Mouse (Mus musculus): ENCODE results near the gene Foxa3. TPM values are rescaled to one million over a fixed set of nuclear protein-coding genes. Genes with fewer than 3 reads are reported as not detected.

The Foxa3 gene
- total RNA-seq, 2 experiments from 2014 or later: not detected

GRCm38 (mm10) chr7:19029084-19029653 is 5.8 kb upstream of the Foxa3 start:
- no peak for DNase-seq (ENCODE audit: low spot score in 2 of 2)
- intact Hi-C loops (cut with DNase I): no loop called here

- intact Hi-C loops (cut with DNase I): no loop called here
Measured at GRCm38 (mm10) chr7:19028067-19028466, 4.7 kb upstream of the Foxa3 start.

GRCm38 (mm10) chr7:19024581-19025255 is 1.4 kb upstream of the Foxa3 start:
- intact Hi-C loops (cut with DNase I): loop anchor here (1.0 kb wide), 1 partner anchor 95 kb away; the partner anchor contains the start of gene Fbxo46
- peak in 1 of 2 experiments; percentile 47 for DNase-seq (ENCODE audit: low spot score in 2 of 2)

More at GRCm38 (mm10) chr7:19028067-19028466, 4.7 kb upstream of the Foxa3 start:
- no peak for DNase-seq (ENCODE audit: low spot score in 2 of 2)

- intact Hi-C loops (cut with DNase I): loop anchor here (1.0 kb wide), 1 partner anchor 95 kb away; the partner anchor contains the start of gene Fbxo46
- DNase-seq (ENCODE audit: low spot score in 2 of 2): peak; percentile 94 to 96
Measured at GRCm38 (mm10) chr7:19024096-19024506, 763 bp upstream of the Foxa3 start, which contains the start of gene Sympk. Gene Sympk, plus strand, starts transcription at chr7:19024377.

- intact Hi-C loops (cut with DNase I): no loop called here
Measured at GRCm38 (mm10) chr7:19022189-19022958, 964 bp downstream of the Foxa3 start.

GRCm38 (mm10) chr7:19021048-19021447 is 2.3 kb downstream of the Foxa3 start:
- intact Hi-C loops (cut with DNase I): no loop called here
- no peak for DNase-seq (ENCODE audit: low spot score in 2 of 2)

More at GRCm38 (mm10) chr7:19022189-19022958, 964 bp downstream of the Foxa3 start:
- no peak for DNase-seq (ENCODE audit: low spot score in 2 of 2)

- DNase-seq (ENCODE audit: low spot score in 2 of 2): no peak
- intact Hi-C loops (cut with DNase I): no loop called here
Measured at GRCm38 (mm10) chr7:19017909-19018308, 5.4 kb downstream of the Foxa3 start.

- intact Hi-C loops (cut with DNase I): no loop called here
- no peak for DNase-seq (ENCODE audit: low spot score in 2 of 2)
Measured at GRCm38 (mm10) chr7:19016042-19016441, 7.3 kb downstream of the Foxa3 start.

- intact Hi-C loops (cut with DNase I): no loop called here
- DNase-seq (ENCODE audit: low spot score in 2 of 2): no peak
Measured at GRCm38 (mm10) chr7:19014452-19014851, 8.9 kb downstream of the Foxa3 start.

- no peak for DNase-seq (ENCODE audit: low spot score in 2 of 2)
- intact Hi-C loops (cut with DNase I): no loop called here
Measured at GRCm38 (mm10) chr7:19012882-19013281, 10.5 kb downstream of the Foxa3 start.

- DNase-seq (ENCODE audit: low spot score in 2 of 2): no peak
- intact Hi-C loops (cut with DNase I): no loop called here
Measured at GRCm38 (mm10) chr7:19012025-19012621, 11.2 kb downstream of the Foxa3 start.

GRCm38 (mm10) chr7:19010581-19010980 is 12.8 kb downstream of the Foxa3 start:
- intact Hi-C loops (cut with DNase I): no loop called here
- DNase-seq (ENCODE audit: low spot score in 2 of 2): no peak

GRCm38 (mm10) chr7:19007026-19007977 is 16.0 kb downstream of the Foxa3 start:
- intact Hi-C loops (cut with DNase I): no loop called here
- no peak for DNase-seq (ENCODE audit: low spot score in 2 of 2)

- intact Hi-C loops (cut with DNase I): no loop called here
- peak; percentile 67 to 84 for DNase-seq (ENCODE audit: low spot score in 2 of 2)
Measured at GRCm38 (mm10) chr7:19006476-19006875, 16.9 kb downstream of the Foxa3 start.

GRCm38 (mm10) chr7:19005417-19006121 is 17.8 kb downstream of the Foxa3 start:
- intact Hi-C loops (cut with DNase I): no loop called here
- DNase-seq (ENCODE audit: low spot score in 2 of 2): no peak

- DNase-seq (ENCODE audit: low spot score in 2 of 2): peak in 1 of 2 experiments; percentile 40
Measured at GRCm38 (mm10) chr7:19004631-19005079, 18.7 kb downstream of the Foxa3 start.

GRCm38 (mm10) chr7:19003902-19004630 is 19.3 kb downstream of the Foxa3 start, which contains the start of gene Irf2bp1:
Gene Irf2bp1, plus strand, starts transcription at chr7:19004044.
- intact Hi-C loops (cut with DNase I): loop anchor here (5.0 kb wide), 1 partner anchor 112 kb away; no protein-coding TSS in a partner anchor
- DNase-seq (ENCODE audit: low spot score in 2 of 2): peak; percentile 94 to 95

More at GRCm38 (mm10) chr7:19004631-19005079, 18.7 kb downstream of the Foxa3 start:
- intact Hi-C loops (cut with DNase I): loop anchor here (5.0 kb wide), 1 partner anchor 112 kb away; no protein-coding TSS in a partner anchor

Measured in left cerebral cortex, postnatal 36 days (tissue).